Mouse (Mus musculus) lung, embryonic 15.5 days (tissue): ENCODE data around the gene Tspan4. TPM values are rescaled to one million over a fixed set of nuclear protein-coding genes. Genes with fewer than 3 reads are reported as not detected.

Experiments
- ATAC-seq: fragments of 200-750 bp; cut with Nextera tagmentation; 2 replicates; pipeline ENCODE4 v1.8.0; 2017; ENCODE audit warnings: moderate number of reproducible peaks, borderline replicate concordance; ENCODE audit not compliant: low FRiP score, low TSS enrichment; ENCODE audit errors: extremely low read depth
- H3K27ac ChIP-seq: fragments of 300-500 bp; sonication (generic); 2 replicates; pipeline ENCODE4 v1.5.1; 2015; ENCODE audit warnings: moderate library complexity, mild to moderate bottlenecking, inconsistent platforms
- H3K27me3 ChIP-seq: fragments of 300-500 bp; sonication (generic); 2 replicates; pipeline ENCODE4 v1.6.1; 2015; ENCODE audit warnings: inconsistent platforms
- H3K36me3 ChIP-seq: fragments of 300-500 bp; sonication (generic); 2 replicates; pipeline ENCODE4 v1.6.1; 2015; ENCODE audit warnings: inconsistent platforms
- H3K4me1 ChIP-seq: fragments of 300-500 bp; sonication (generic); 2 replicates; pipeline ENCODE4 v1.6.1; 2015; ENCODE audit warnings: inconsistent platforms
- H3K4me2 ChIP-seq: fragments of 300-500 bp; sonication (generic); 2 replicates; pipeline ENCODE4 v1.6.1; 2015; ENCODE audit warnings: inconsistent platforms, mild to moderate bottlenecking, moderate library complexity
- H3K4me3 ChIP-seq: fragments of 300-500 bp; sonication (generic); 2 replicates; pipeline ENCODE4 v1.5.1; 2015; ENCODE audit warnings: mild to moderate bottlenecking, inconsistent platforms
- H3K9ac ChIP-seq: fragments of 300-500 bp; sonication (generic); 2 replicates; pipeline ENCODE4 v1.6.1; 2015; ENCODE audit warnings: inconsistent platforms
- H3K9me3 ChIP-seq: fragments of 300-500 bp; sonication (generic); 2 replicates; pipeline ENCODE4 v1.6.1; 2016; ENCODE audit warnings: inconsistent platforms
- WGBS: fragments of 180-500 bp; shearing (Covaris S2); methylation state at CpG from one replicate; pipeline ENCODE4 v1.1.7; 2015; 5-methylcytosine and 5-hydroxymethylcytosine counted together
- polyA plus RNA-seq: library from polyadenylated mRNA; unstranded; fragments of >200 nt; fragmentation: Nextera tagmentation; extraction: Ambion mirVana; gene quantifications from 2 replicates; pipeline ENCODE4 v1.2.1, GENCODE M21; 2015

The Tspan4 gene
- 96.9 and 100 TPM in 2 replicates for polyA plus RNA-seq

DNA sequence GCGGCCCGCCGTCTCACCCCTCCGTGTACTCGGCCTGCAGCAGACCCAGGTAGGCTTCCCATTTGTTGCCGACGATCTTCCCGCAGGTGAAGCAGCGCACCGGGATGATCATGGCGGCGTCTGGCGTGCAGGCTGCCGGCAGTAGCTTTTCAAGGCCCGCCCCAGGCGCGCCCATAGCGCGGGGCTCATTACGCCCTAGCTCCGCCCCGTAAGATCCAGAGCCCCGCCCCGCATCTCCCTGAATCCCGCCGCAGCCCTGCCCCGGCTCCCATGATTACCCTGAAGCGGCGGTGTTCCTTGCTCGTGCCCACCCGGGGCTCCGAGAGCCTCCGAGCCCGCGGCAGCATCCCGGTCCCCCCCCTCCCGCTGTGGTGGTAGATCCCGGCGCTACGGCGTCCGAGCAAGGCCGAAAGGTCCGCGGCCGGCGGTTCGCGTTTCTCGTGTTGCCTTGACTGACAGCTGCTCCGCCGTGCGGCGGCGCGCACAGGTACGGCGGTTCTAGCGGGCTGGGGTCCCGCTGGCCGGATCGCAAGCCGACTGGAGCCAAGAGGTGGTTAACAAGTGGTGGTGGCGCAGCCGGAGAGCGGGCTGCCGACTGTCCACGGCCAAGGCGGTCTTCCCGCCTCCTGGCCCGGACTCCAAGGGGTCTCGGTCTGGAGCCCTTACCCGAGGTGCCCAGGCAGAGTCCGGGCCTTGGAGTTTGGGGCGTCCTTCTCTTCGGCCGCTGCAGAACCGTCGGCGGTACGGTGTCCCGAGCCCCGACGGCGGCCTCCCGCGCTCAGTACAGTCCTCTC is at the start of gene Tspan4, which contains the start of gene Polr2l:
Gene Tspan4, plus strand, starts transcription at position 230 of the 794 bp plus-strand sequence.
Gene Polr2l, minus strand, starts transcription at position 122 of the 794 bp plus-strand sequence.
- H3K4me2 ChIP-seq: peak within 1 kb of the TSS; percentile 87
- H3K36me3 ChIP-seq: peaks cover 23% of the 10 kb centered on the region
- H3K9me3 ChIP-seq: no peaks in the 10 kb centered on the region
- H3K4me1 ChIP-seq: peaks cover 40% of the 10 kb centered on the region
- no peaks in the 10 kb centered on the region for H3K27me3 ChIP-seq
- peak within 1 kb of the TSS; percentile 82 for H3K4me3 ChIP-seq
- under 1% methylated on average over 83 of the region's 87 CpGs for WGBS
- H3K27ac ChIP-seq: peak within 1 kb of the TSS; percentile 99
- peak; percentile 66; the same call in 1 of the 2 replicates for ATAC-seq
- peak within 1 kb of the TSS; percentile 80 for H3K9ac ChIP-seq

DNA sequence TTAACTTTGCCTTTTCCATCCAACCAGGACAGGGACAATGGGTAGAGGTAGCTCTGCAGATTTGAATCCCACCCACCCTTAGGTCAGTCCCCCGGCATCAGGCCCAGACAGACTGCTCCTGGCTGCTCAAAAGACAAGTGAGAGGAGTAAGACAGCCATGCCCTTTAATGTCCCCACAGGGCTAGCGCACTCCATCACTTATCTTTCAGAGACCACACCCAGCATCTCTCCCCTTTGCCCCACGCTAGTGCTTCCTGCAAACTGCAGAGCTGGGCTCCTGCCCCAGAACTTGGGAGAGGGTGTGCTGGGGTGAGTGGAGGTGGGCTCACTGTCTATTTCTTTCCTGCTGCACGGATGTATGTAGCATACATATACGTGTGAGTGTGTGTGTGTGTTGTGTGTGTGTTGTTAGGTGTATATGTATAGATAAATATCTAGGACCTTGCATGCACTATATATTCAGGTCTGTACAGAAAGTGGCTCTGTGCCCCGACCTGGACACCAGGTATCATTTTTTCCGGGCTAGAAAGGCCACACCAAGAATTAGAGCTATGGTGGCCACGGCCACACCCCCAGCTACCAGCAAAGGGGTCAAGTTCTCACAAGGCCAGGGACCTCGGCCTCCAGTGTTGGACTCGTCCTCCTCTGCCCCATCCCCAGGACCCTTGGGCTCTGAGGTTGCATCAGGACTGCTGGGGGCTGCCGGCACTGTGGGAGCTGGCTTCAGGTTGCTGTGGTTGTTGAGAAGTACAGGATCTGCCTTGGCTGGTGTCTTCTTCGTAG is 47.9 kb upstream of the Tspan4 start:
- peaks cover 19% of the 10 kb centered on the region for H3K36me3 ChIP-seq
- H3K4me1 ChIP-seq: no peaks in the 10 kb centered on the region
- no peaks in the 10 kb centered on the region for H3K9me3 ChIP-seq
- ATAC-seq: no peak
- 76% methylated on average over 12 of the region's 12 CpGs for WGBS
- no peak overlapping the region for H3K4me2 ChIP-seq
- H3K27me3 ChIP-seq: no peaks in the 10 kb centered on the region
- H3K27ac ChIP-seq: no peak overlapping the region
- H3K4me3 ChIP-seq: no peak overlapping the region
- no peak overlapping the region for H3K9ac ChIP-seq

DNA sequence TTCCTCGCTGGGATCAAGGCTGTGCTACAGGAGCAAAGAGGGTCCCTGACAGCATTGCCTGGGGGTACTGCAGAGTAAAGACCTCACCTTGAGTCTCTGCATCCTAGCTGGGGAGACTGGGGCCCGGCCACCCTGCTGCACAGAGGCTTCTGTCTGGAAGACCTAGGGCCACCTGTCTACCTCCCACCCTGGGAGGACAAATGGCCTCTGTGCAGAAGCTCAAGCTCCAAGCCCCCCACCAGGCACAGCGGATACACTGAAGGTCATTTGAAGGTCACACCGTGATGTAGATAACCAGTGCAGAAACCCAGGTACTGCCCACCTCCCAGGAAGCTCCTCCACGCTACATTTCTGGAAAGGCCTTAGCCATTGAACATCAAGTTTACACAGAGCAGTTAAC is 46.3 kb upstream of the Tspan4 start:
- 46% methylated on average over 5 of the region's 5 CpGs for WGBS
- Histone ChIP-seq H3K4me3 (no peak overlapping the region), H3K9me3 (no peaks in the 10 kb centered on the region), H3K27me3 (no peaks in the 10 kb centered on the region), H3K27ac (no peak overlapping the region), H3K4me1 (peaks cover under 1% of the 10 kb centered on the region; the same call in 1 of the 2 replicates), H3K9ac (no peak overlapping the region), H3K36me3 (peaks cover 25% of the 10 kb centered on the region), H3K4me2 (no peak overlapping the region)
- ATAC-seq: no peak

DNA sequence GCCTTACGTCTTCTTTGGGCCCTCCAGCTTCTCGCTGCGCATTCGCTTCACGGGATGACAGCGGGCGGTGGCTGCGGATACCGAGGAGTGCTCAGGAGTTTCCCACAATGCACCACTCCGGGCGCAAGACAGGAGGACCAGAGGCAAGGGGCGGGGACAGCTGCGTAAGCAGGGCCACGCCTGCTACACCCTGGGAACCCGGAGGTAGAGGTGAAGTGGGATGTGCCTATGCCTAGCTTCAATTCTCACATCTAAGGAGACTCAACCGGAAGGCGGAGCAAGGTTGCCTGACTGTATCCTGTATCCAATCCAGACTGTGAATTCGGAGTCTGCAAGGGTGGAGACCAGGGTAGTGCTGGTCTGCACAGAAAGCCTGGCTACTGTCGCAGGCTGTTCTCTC is 45.7 kb upstream of the Tspan4 start, which contains the start of gene Cend1:
Gene Cend1, minus strand, starts transcription at position 182 of the 400 bp plus-strand sequence.
- Histone ChIP-seq H3K9me3 (no peaks in the 10 kb centered on the region), H3K27ac (no peak within 1 kb of the TSS), H3K4me3 (no peak within 1 kb of the TSS), H3K4me1 (peaks cover 6% of the 10 kb centered on the region), H3K36me3 (peaks cover 27% of the 10 kb centered on the region), H3K9ac (no peak within 1 kb of the TSS), H3K4me2 (peak within 1 kb of the TSS; percentile 28), H3K27me3 (no peaks in the 10 kb centered on the region)
- ATAC-seq: no peak; the same call in 1 of the 2 replicates
- 6% methylated on average over 19 of the region's 19 CpGs for WGBS

DNA sequence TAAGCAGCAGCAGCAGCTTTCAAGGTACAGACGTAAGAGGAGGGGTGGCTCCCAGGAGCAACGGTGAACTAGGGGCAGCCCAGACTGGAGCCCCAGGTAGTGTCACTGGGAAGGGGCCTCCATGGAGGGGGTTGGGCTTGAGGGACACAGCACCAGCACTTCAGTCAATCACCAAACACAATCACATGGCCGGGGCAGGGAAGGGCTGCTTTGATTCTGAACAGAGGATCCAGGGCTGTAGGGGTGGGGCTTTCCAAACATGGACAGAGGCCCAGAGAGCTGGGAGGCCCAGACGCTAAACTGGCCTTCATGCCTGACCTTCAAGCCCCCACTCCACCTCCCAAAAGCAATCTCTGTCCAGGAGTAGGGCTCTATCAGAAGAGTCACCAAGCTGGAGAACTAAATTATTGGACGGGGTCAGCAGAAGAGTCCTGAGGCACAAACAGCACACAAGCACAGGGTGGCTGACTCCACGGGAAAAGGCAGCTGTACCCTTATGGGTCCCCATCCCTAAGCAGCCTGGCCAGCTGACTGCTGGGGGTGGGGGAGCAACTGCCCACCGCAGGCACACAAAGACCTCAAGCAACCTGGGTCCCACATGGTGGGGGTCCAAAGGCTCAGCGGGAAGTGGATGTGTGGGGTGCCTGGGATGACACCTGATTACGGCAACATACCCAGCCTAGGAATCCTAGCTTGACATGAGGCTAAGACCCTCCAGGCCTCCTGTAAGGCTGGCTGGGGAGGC is 45.0 kb upstream of the Tspan4 start:
- H3K4me2 ChIP-seq: no peak overlapping the region
- ATAC-seq: no peak
- H3K36me3 ChIP-seq: peaks cover 27% of the 10 kb centered on the region
- H3K4me1 ChIP-seq: peaks cover 13% of the 10 kb centered on the region
- H3K9ac ChIP-seq: no peak overlapping the region
- H3K27ac ChIP-seq: no peak overlapping the region
- 58% methylated on average over 9 of the region's 9 CpGs for WGBS
- H3K9me3 ChIP-seq: no peaks in the 10 kb centered on the region
- H3K4me3 ChIP-seq: no peak overlapping the region
- no peaks in the 10 kb centered on the region for H3K27me3 ChIP-seq

DNA sequence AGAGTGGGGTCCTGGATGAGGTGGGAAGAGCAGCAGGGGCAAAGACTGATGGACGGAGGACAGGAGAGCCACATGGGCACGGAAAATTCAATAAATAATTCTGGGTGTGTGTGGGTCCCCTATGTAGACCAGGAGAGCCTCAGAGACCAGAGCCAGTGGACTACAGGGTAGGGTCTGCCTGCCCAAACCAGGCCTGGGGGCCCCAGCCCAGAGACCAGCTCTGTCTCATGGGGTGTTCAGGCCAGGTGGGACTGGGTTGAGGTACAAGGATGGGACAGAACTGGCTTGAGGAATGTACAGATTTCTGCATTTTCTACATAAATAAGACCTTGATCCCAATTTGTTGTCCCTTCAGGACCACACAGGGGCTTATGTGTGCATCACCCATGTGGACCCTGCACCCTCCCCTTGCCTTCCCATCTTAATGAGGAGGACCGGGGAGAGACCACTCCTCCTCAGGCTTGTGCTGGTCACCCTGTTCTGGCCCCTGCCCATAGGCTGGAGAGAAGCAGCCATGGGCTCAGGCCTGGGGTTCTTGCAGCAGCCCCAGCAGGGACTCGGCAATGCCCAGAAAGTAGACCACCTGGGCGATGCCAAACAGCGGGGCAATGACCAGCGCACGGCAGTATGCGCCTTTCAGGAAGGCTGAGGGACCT is 44.3 kb upstream of the Tspan4 start:
- Histone ChIP-seq H3K27ac (no peak overlapping the region), H3K9ac (no peak overlapping the region), H3K4me3 (no peak overlapping the region), H3K4me2 (no peak overlapping the region), H3K36me3 (peaks cover 27% of the 10 kb centered on the region), H3K4me1 (peaks cover 19% of the 10 kb centered on the region), H3K27me3 (no peaks in the 10 kb centered on the region), H3K9me3 (no peaks in the 10 kb centered on the region)
- no peak for ATAC-seq
- WGBS: 88% methylated on average over 9 of the region's 9 CpGs

DNA sequence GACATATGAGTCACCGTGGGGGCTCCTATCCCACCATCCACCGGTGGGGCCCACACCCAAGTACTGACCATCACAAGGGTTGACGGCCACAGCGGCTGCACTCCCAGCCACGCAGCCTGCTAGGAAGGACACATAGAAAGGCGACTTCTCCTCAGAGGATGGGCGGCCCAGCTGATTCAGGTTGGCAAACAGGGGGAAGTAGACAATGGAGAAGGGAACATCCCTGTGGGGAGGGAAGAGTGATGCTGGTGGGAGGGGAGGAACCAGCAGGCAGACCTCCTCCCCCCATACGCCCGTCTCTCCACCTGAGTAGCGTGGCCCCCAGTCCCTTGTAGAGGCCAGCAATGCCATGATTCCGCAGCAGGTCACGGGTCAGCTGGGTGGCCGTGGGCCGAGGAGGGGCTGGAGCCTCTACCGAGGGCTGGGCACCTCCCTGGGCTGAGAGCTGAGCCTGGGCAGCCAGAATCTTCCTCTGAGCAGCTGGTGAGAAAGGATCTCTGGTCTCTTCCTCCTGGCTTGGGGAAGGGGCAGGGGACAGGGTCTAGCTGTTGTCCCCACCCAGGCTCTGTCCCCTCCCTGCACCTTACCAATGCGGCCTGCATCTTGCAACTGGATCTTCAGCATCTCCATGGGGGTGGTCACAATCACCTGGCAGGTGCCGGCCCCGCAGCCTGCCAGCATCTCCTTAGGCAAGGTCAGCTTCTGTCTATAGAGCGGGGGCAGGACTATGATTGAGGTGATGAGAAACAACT is 43.4 kb upstream of the Tspan4 start:
- 93% methylated on average over 19 of the region's 19 CpGs for WGBS
- no peak for ATAC-seq
- peaks cover 25% of the 10 kb centered on the region for H3K4me1 ChIP-seq
- no peak overlapping the region for H3K4me2 ChIP-seq
- H3K27ac ChIP-seq: no peak overlapping the region
- H3K9me3 ChIP-seq: no peaks in the 10 kb centered on the region
- no peak overlapping the region for H3K4me3 ChIP-seq
- H3K9ac ChIP-seq: no peak overlapping the region
- no peaks in the 10 kb centered on the region for H3K27me3 ChIP-seq
- H3K36me3 ChIP-seq: peaks cover 27% of the 10 kb centered on the region

DNA sequence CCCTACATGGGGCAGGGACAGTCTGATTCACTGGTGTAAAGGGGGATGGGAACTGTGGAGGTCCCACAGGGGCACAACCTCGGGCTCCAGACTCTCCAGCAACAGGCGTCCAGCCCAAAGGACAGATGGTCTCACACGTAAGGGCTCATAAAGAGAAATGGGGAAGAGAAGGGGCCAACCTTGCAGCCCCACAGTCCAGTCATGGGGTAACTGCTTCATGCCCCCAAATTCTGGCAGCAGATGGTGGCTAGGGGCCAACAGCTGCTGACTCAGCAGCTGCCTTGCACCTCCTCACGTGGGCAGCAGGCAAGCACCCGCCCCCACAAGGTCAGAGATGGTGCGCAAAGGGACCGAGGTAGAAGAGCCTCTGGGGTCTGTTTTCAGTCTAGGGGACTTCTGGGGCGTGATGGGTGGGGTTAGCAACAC is 42.8 kb upstream of the Tspan4 start:
- Histone ChIP-seq H3K4me1 (peaks cover 29% of the 10 kb centered on the region), H3K9ac (no peak overlapping the region), H3K36me3 (peaks cover 27% of the 10 kb centered on the region), H3K27ac (no peak overlapping the region), H3K9me3 (no peaks in the 10 kb centered on the region), H3K4me3 (no peak overlapping the region), H3K27me3 (no peaks in the 10 kb centered on the region), H3K4me2 (no peak overlapping the region)
- ATAC-seq: no peak
- WGBS: 74% methylated on average over 8 of the region's 8 CpGs

DNA sequence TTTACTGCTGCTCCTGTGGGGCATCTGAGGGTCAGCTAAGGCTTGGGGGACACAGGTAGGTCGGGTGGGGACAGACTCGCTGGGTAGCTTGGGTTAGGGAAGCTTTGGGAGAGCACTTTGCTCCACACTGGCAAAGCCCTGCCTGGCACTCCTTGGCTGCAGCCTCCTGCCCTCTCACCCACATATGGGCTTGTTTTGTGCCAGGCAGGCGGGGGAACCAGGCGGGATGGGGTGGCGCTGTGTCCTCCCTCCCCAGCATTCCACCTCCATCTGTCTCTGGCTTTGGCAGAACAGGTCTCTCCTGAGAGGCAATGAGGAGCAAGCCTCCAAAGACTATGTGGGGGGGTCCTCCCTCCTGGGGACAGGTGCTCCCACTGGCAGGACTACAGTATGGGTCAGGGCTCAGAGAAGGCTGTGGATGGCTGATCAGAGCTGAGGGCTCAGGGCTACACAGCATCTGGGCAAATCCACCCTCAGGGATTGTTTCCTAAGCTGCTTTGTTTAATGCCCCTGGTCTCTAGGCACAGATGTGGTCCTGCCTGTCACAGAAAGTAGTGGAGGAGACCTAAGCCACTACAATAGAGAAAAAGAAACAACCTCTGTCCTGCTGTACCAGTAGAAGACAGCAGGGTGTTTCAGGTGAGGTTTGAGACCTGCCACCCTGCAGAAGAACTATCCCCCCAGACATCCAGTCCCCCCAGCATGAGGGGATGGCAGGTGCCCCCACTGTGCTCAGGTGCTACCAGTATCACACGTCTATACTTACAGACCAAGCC is 42.1 kb upstream of the Tspan4 start:
- Histone ChIP-seq H3K27me3 (no peaks in the 10 kb centered on the region), H3K36me3 (peaks cover 27% of the 10 kb centered on the region), H3K4me3 (no peak overlapping the region), H3K9ac (no peak overlapping the region), H3K4me1 (peaks cover 32% of the 10 kb centered on the region), H3K9me3 (no peaks in the 10 kb centered on the region), H3K27ac (no peak overlapping the region), H3K4me2 (no peak overlapping the region)
- no peak for ATAC-seq
- WGBS: 78% methylated on average over 6 of the region's 6 CpGs
